Mouse (Mus musculus) spleen, embryonic (tissue): ENCODE measurements around the gene Cox5b.

Experiments used
- CTCF ChIA-PET: fragments of 350-600 bp; sonication (Branson Sonifier 250); formaldehyde crosslinking; loops from one replicate; lab custom pipeline; 2022; lab: Charles Lee

Cox5b gene

GRCm38 (mm10) chr1:36691271-36692155, at the start of gene Cox5b:
Gene Cox5b, plus strand, starts transcription at chr1:36691449.
- CTCF ChIA-PET = interaction anchor here (0.6 to 1.2 kb wide), 2 partner anchors 17 to 1319 kb away, joined by 3 read pairs; no protein-coding TSS in a partner anchor

DNA sequence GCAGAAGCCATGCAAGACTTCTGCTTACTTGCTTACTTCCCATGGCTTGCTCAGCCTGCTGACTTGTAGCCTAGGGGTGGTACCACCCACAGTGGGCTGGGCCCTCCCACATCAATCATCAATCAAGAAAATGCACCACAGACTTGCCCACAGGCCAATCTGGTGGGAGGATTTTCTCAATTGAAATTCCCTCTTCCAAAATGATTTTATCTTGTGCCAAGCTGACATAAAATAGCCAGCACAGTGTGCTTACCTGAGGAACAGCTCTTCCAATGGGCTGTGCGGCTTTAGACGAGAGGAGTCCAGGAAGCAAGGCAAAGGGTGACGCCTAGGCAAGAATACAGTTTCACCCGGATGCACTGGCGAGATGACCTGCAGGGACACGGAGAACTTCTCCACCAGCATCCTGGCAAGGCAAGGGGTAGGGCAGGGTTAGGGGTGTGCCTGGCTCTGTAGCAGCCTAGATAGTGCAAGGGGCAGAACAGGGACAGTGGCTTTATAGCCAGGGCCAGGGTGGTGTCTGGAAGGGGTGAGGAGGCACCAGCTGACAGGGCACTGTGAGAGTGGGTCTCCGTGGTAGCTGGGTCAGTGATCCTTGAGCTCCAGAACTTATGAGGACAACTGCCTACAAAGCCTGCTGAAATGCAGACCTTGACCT, 47.2 kb upstream of the Cox5b start:
- CTCF ChIA-PET = interaction anchor here (0.6 kb wide), 1 partner anchor 1477 kb away, joined by 3 read pairs; no protein-coding TSS in a partner anchor

GRCm38 (mm10) chr1:36644615-36645007, 46.6 kb upstream of the Cox5b start:
- CTCF ChIA-PET = no interaction called here

GRCm38 (mm10) chr1:36646285-36646684, 45.0 kb upstream of the Cox5b start:
- CTCF ChIA-PET = no interaction called here

GRCm38 (mm10) chr1:36647631-36648030, 43.6 kb upstream of the Cox5b start:
- CTCF ChIA-PET = no interaction called here

- CTCF ChIA-PET = interaction anchor here (1.0 kb wide), 1 partner anchor 11 kb away, joined by 4 read pairs; no protein-coding TSS in a partner anchor
These were observed 36.2 kb upstream of the Cox5b start for GRCm38 (mm10) chr1:36655039-36655438.

- CTCF ChIA-PET = no interaction called here
These were observed 35.0 kb upstream of the Cox5b start for GRCm38 (mm10) chr1:36656233-36656632.

DNA sequence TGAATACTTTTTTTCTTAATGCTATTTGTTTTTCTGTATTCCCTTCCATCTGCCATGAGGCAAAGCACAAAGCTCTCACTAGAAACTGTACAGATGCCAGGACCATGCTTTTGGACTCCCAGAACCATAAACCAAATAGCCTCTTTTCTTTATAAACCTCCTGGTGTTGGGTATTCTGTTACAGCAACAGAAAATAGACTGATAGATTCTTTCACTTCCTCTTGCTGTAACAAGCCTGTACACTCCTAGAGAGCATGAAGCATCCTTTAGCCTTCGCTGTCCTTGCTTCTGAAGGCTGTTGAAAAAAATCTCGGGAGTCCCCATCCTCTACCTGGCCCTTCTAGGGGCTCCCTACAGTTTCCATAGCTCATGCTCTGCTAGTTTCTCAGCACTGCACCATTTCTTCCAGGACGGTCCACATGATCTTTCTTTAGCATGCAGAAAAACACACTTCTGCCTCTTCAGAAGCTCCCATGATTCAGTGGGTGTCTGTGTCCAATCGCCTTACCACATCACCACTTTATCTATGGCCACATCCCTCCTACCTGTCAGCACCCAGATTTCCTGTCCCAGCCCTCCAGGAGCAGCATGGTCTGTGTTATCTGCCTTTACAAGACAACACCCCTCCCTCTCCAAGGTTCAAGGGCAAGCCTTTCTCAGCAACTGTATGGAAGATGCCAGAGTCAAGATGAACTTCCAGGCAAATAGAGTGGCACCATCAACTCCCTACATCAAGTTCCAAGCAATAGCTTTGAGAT, 33.4 kb upstream of the Cox5b start:
- CTCF ChIA-PET = interaction anchor here (0.6 kb wide), 1 partner anchor 470 kb away, joined by 4 read pairs; no protein-coding TSS in a partner anchor

- CTCF ChIA-PET = no interaction called here
These were observed 32.4 kb upstream of the Cox5b start for GRCm38 (mm10) chr1:36658621-36659399.

- CTCF ChIA-PET = no interaction called here
These were observed 26.8 kb upstream of the Cox5b start for GRCm38 (mm10) chr1:36664457-36664856.

- CTCF ChIA-PET = no interaction called here
These were observed 26.0 kb upstream of the Cox5b start for GRCm38 (mm10) chr1:36665165-36665723.

DNA sequence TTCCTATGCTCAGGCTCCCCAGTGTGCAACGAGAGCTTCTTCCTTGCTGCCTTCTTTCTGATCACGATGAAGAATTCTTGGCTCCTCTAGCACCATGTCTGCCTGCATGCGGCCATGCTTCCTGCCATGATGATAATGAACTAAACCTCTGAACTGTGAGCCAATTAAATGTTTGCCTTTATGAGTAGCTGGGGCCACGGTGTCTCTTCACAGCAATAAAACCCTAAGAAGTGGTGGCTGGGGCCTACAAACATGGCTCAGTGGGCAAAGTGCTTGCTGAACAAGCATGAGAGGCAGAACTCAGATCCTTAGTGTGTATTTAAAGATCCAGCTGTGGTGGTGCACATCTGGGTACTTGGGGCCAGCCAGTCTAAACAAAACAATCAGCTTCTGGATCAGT, 25.3 kb upstream of the Cox5b start:
- CTCF ChIA-PET = interaction anchor here (0.7 kb wide), 1 partner anchor 10 kb away, joined by 4 read pairs; no protein-coding TSS in a partner anchor

- CTCF ChIA-PET = interaction anchor here (0.7 kb wide), 1 partner anchor 123 kb away, joined by 5 read pairs; no protein-coding TSS in a partner anchor
These were observed 23.2 kb upstream of the Cox5b start for GRCm38 (mm10) chr1:36668007-36668406.

DNA sequence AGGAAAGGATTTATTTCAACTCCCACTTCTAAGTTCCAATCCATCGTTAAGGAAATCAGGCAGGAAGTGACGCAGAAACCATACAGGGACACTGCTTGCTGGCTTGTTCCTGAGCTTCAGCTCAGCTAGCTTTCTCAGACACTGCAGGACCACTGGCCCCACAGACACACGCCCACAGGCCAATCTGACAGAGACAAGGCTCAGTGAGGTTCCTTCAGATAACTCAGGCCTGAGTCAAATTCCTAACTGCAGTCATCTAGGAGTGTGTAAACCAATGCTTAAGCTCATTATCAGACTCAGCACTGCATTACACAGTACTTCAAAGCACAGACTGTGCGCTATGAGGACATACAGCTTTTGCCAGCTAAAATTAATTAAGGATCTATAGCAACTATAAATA, 21.0 kb upstream of the Cox5b start:
- CTCF ChIA-PET = interaction anchor here (0.6 kb wide), 1 partner anchor 43 kb away, joined by 10 read pairs; no protein-coding TSS in a partner anchor

GRCm38 (mm10) chr1:36671260-36671659, 20.0 kb upstream of the Cox5b start:
- CTCF ChIA-PET = no interaction called here

- CTCF ChIA-PET = no interaction called here
These were observed 18.4 kb upstream of the Cox5b start for GRCm38 (mm10) chr1:36672648-36673350.

DNA sequence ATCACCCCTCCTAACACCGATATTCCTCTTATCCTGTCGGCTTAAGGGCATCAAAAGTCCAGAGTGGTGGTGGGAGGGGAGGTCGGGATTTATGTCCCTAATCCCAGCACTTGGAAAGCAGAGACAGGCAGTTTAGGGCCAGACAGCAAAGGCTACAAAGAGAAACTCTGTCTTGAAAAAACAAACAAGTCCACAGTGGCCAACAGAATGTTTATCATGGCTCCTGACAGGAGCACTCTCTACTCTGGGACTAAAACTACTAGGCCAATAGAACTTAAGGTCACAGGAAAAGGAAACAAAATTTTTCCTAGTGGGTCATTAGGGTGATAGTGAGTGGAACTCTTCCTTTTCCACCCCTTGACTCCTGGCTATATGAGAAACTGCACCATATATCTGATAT, 16.3 kb upstream of the Cox5b start:
- CTCF ChIA-PET = no interaction called here

- CTCF ChIA-PET = interaction anchor here (0.5 to 0.7 kb wide), 2 partner anchors 125 to 596 kb away, joined by 3 to 4 read pairs; no protein-coding TSS in a partner anchor
These were observed 10.4 kb upstream of the Cox5b start for GRCm38 (mm10) chr1:36680893-36681292.

DNA sequence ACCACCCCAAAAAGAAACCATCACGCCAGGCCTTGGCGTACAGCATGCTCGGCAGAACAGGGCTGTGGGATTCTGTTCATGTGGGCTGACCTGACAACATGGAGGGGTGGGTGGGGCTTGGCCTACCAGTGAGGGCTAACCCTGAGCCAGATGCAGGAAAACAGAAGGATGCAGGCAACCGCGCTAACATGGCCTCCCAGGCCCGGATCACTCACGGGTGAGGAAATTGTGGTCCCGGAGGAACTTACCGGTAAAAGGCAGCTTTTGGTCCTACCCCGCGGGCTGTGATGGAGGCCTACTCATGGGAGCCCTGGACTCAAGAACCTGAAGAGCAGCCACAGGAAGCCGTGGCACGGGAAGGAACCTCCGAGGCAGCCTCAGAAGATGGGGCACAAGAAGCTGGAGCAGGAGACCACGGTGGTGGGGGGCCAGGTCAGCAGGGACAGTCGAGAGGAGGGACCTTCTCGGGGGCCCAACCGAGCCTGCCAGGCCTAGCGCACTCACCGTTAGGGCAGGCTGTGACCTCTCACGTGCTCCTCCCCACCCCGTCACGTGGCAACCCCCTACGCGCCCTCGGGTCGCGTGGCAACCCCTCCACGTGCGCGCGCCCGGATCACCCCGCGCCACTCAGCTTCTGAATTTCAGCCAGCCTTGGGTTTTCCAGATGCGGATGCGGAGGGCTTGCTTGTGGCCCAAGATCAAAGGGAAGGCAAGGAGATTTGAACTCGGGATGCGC, 8.5 kb upstream of the Cox5b start, which contains the start of gene Fam178b:
Gene Fam178b, minus strand, starts transcription at position 564 of the 736 bp plus-strand sequence.
- CTCF ChIA-PET = interaction anchor here (1.6 kb wide), 1 partner anchor 136 kb away, joined by 4 read pairs; the partner anchor contains the start of gene Ankrd39
